Mouse (Mus musculus): Measurements from ENCODE around the gene Grm3.

- TF ChIP-seq CTCF (IDR thresholded peaks at IDR 0.05; ENCODE audit: borderline replicate concordance, insufficient read depth, low read length) = no peak
- TF ChIP-seq POLR2A (IDR thresholded peaks at IDR 0.05; ENCODE audit: low read depth, low read length) = no peak
Observed at GRCm38 (mm10) chr5:9540822-9541557, 184.0 kb downstream of the Grm3 start.
